Mouse (Mus musculus): ENCODE measurements at regions not wholly inside any gene's neighbourhood (a gene's known extent, or its start where the extent isn't known, plus 50 kb on each side); places are given as distances from the start of the nearest gene placed in this dataset.

DNA sequence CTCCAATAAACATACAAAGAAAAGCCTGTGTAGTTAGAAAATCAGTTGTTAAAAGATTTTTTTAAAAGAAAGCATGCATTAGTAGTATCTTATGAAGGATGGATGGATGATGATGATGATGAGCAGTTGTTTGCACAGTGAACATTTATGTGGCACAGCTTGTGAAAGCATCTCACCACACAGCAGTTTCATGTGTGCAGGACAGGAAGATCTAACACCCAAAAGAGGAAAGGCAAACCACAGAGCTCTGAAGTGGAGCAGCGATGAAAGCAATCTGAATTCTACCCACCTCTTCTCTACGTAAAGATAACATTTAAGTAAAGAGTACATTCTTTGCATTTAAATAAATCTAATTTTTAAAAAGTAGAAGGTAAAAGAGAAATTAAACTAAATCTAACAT is 96.6 kb upstream of the Gli3 start:
- WGBS, result 90% methylated on average over 2 of the region's 2 CpGs
- no peak overlapping the region for H3K4me2 ChIP-seq (replicated peaks; ENCODE audit: low read depth)
- no peak for TF ChIP-seq CTCF (IDR thresholded peaks at IDR 0.05; ENCODE audit: low read depth)
- no peaks in the 10 kb centered on the region for H3K4me1 ChIP-seq (replicated peaks; ENCODE audit: control insufficient read depth, insufficient read depth, low read length)
- H3K27ac ChIP-seq (ENCODE audit: low read depth, low read length), result no peak overlapping the region
- H3K9ac ChIP-seq (ENCODE audit: low read depth, low read length), result no peak overlapping the region
- no peaks in the 10 kb centered on the region for H3K9me3 ChIP-seq (ENCODE audit: control insufficient read depth)
- H3K4me3 ChIP-seq (ENCODE audit: low read depth, low read length), result no peak overlapping the region
- no peak for ATAC-seq
- H3K36me3 ChIP-seq (ENCODE audit: control insufficient read depth, insufficient read depth), result no peaks in the 10 kb centered on the region
- H3K27me3 ChIP-seq (replicated peaks; ENCODE audit: control insufficient read depth, insufficient read depth, low read length), result no peaks in the 10 kb centered on the region

DNA sequence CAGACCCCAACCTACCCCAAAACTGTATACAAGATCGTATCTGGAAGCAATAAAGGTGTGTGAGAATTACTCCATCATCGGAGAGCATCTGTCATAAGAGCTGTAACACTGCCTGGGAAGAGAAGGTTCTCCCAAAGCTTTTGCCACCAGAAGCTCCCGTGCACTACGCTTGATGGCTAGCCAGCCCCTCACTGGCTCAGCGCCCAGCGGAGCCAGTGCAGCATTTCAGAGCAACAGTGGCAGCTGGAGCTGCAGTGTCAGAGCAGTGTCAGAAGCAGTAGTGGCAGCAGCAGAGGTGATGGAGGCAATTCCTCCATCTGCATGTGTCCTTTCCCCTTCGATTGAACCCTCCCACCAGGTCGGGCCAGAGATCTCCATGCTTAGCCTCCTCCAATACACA is 83.0 kb upstream of the Gli3 start:
- H3K4me1 ChIP-seq (replicated peaks; ENCODE audit: control insufficient read depth, insufficient read depth, low read length), result no peaks in the 10 kb centered on the region
- no peak overlapping the region for H3K9ac ChIP-seq (ENCODE audit: low read depth, low read length)
- WGBS, result 72% methylated on average over 8 of the region's 8 CpGs
- H3K27ac ChIP-seq (ENCODE audit: low read depth, low read length), result no peak overlapping the region
- H3K36me3 ChIP-seq (ENCODE audit: control insufficient read depth, insufficient read depth), result no peaks in the 10 kb centered on the region
- no peak overlapping the region for H3K4me2 ChIP-seq (replicated peaks; ENCODE audit: low read depth)
- ATAC-seq, result no peak
- H3K9me3 ChIP-seq (ENCODE audit: control insufficient read depth), result no peaks in the 10 kb centered on the region
- no peak for TF ChIP-seq CTCF (IDR thresholded peaks at IDR 0.05; ENCODE audit: low read depth)
- no peak overlapping the region for H3K4me3 ChIP-seq (ENCODE audit: low read depth, low read length)
- H3K27me3 ChIP-seq (replicated peaks; ENCODE audit: control insufficient read depth, insufficient read depth, low read length), result no peaks in the 10 kb centered on the region

DNA sequence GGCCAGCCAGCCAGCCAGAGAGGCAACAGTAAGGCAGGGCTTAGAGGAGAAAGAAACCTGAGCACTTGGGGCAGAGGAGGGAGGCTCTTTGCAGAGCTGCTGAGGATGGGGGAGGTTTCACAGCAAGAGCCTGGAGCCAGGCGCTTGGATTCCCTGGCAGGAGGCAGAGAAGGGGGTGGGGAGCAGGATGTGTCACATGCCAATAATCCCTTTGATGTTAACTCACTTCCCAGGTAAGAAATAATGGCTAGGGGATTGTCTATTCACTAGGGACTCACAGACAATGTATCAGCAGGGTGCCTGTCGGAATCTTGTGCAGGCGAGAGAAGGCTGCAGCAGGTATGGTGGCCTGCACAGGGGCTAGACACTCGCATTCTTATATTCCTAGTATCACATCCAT is 67.8 kb upstream of the Gli3 start:
- Histone ChIP-seq H3K27me3 (replicated peaks; ENCODE audit: control insufficient read depth, insufficient read depth, low read length) (no peaks in the 10 kb centered on the region), H3K4me2 (replicated peaks; ENCODE audit: low read depth) (no peak overlapping the region), H3K27ac (ENCODE audit: low read depth, low read length) (no peak overlapping the region), H3K4me1 (replicated peaks; ENCODE audit: control insufficient read depth, insufficient read depth, low read length) (no peaks in the 10 kb centered on the region), H3K4me3 (ENCODE audit: low read depth, low read length) (no peak overlapping the region), H3K9me3 (ENCODE audit: control insufficient read depth) (no peaks in the 10 kb centered on the region), H3K36me3 (ENCODE audit: control insufficient read depth, insufficient read depth) (no peaks in the 10 kb centered on the region), H3K9ac (ENCODE audit: low read depth, low read length) (no peak overlapping the region)
- no peak for ATAC-seq
- WGBS, result 35% methylated on average over 4 of the region's 4 CpGs
- TF ChIP-seq CTCF (IDR thresholded peaks at IDR 0.05; ENCODE audit: low read depth), result no peak

DNA sequence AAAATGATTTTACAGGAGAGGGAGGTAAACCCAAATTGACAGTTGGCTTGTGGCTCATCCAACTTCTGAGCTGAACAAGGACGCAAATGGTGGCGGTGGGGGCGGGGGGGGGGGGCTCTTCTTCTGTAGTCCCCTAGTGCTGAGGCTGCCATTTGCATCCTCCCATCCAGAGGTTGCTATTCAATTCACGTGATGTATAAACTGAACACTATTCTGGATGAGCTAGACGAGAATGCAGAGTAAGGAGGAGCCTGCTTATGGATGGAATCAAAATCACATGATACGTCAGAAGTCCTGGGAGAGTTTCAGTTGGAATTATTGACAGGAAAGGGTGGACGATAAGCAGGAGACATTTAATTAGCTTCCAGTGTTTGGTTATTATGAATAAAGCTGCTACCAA is 67.3 kb upstream of the Gli3 start:
- no peak for ATAC-seq
- H3K36me3 ChIP-seq (ENCODE audit: control insufficient read depth, insufficient read depth), result no peaks in the 10 kb centered on the region

DNA sequence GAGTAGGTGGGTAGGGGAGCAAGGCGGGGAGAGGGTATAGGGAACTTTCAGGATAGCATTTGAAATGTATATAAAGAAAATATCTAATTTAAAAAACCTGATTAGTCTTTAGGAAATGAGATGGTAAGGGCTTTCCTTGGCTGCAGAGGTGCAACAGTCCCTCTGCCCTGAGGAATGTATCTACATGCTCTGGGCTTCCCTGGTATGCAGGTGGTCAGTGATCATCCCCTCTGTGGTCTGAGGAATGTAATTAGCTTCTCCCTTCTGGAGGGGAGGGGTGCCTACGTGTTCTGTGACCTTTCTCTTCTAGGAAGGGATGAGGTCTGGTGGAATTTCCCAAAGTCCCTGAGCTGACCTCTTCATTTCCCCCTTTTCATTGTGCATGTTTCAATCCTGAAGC is 64.4 kb upstream of the Gli3 start:
- WGBS, result 63% methylated on average over 2 of the region's 2 CpGs
- Histone ChIP-seq H3K4me3 (ENCODE audit: low read depth, low read length) (no peak overlapping the region), H3K4me2 (replicated peaks; ENCODE audit: low read depth) (no peak overlapping the region), H3K9ac (ENCODE audit: low read depth, low read length) (no peak overlapping the region), H3K4me1 (replicated peaks; ENCODE audit: control insufficient read depth, insufficient read depth, low read length) (no peaks in the 10 kb centered on the region), H3K36me3 (ENCODE audit: control insufficient read depth, insufficient read depth) (no peaks in the 10 kb centered on the region), H3K27ac (ENCODE audit: low read depth, low read length) (no peak overlapping the region), H3K27me3 (replicated peaks; ENCODE audit: control insufficient read depth, insufficient read depth, low read length) (no peaks in the 10 kb centered on the region), H3K9me3 (ENCODE audit: control insufficient read depth) (no peaks in the 10 kb centered on the region)
- no peak for TF ChIP-seq CTCF (IDR thresholded peaks at IDR 0.05; ENCODE audit: low read depth)
- ATAC-seq, result no peak

More for the DNA sequence above, 67.3 kb upstream of the Gli3 start:
- Histone ChIP-seq H3K27ac (ENCODE audit: low read depth, low read length) (no peak overlapping the region), H3K4me3 (ENCODE audit: low read depth, low read length) (no peak overlapping the region), H3K4me1 (replicated peaks; ENCODE audit: control insufficient read depth, insufficient read depth, low read length) (no peaks in the 10 kb centered on the region), H3K9me3 (ENCODE audit: control insufficient read depth) (no peaks in the 10 kb centered on the region), H3K4me2 (replicated peaks; ENCODE audit: low read depth) (no peak overlapping the region), H3K27me3 (replicated peaks; ENCODE audit: control insufficient read depth, insufficient read depth, low read length) (no peaks in the 10 kb centered on the region), H3K9ac (ENCODE audit: low read depth, low read length) (no peak overlapping the region)
- no peak for TF ChIP-seq CTCF (IDR thresholded peaks at IDR 0.05; ENCODE audit: low read depth)
- WGBS, result 35% methylated on average over 7 of the region's 7 CpGs
